Mouse (Mus musculus) midbrain, postnatal 0 days (tissue): ENCODE measurements at regions not wholly inside any gene's neighbourhood (a gene's known extent, or its start where the extent isn't known, plus 50 kb on each side); places are given as distances from the start of the nearest gene placed in this dataset.

ENCODE experiments used
- ATAC-seq: fragments of 200-750 bp; cut with Nextera tagmentation; 2 replicates; pipeline ENCODE4 v1.8.0; 2017; ENCODE audit warnings: moderate number of reproducible peaks, mild to moderate bottlenecking, moderate TSS enrichment, moderate library complexity; ENCODE audit not compliant: low FRiP score
- DNase-seq: peaks from one replicate; pipeline ENCODE4 v3.0.0-alpha.2; 2015; ENCODE audit warnings: low spot score
- H3K27ac ChIP-seq: fragments of 300-500 bp; sonication (generic); 2 replicates; pipeline ENCODE4 v1.5.1; 2014; ENCODE audit warnings: low read depth, mild to moderate bottlenecking, low read length, mixed read lengths
- H3K27me3 ChIP-seq: fragments of 300-500 bp; sonication (generic); 2 replicates; pipeline ENCODE4 v1.6.1; 2014; ENCODE audit warnings: low read length, control low read depth, mixed read lengths; ENCODE audit not compliant: insufficient read depth
- H3K36me3 ChIP-seq: fragments of 300-500 bp; sonication (generic); 2 replicates; pipeline ENCODE4 v1.6.1; 2014; ENCODE audit warnings: low read length, control low read depth, mixed read lengths; ENCODE audit not compliant: insufficient read depth
- H3K4me1 ChIP-seq: fragments of 300-500 bp; sonication (generic); 2 replicates; pipeline ENCODE4 v1.6.1; 2014; ENCODE audit warnings: mild to moderate bottlenecking, control low read depth, antibody characterized with exemption, low read length, mixed read lengths; ENCODE audit not compliant: insufficient read depth
- H3K4me2 ChIP-seq: fragments of 300-500 bp; sonication (generic); 2 replicates; pipeline ENCODE4 v1.6.1; 2014; ENCODE audit warnings: low read depth, mild to moderate bottlenecking, low read length, mixed read lengths; ENCODE audit not compliant: poor library complexity, severe bottlenecking
- H3K4me3 ChIP-seq: fragments of 300-500 bp; sonication (generic); 2 replicates; pipeline ENCODE4 v1.5.1; 2014; ENCODE audit warnings: low read depth, mild to moderate bottlenecking, low read length, moderate library complexity
- H3K9ac ChIP-seq: fragments of 300-500 bp; sonication (generic); replicated peaks from 2 replicates; pipeline ENCODE4 v1.6.1; 2014; ENCODE audit warnings: mild to moderate bottlenecking, low read length, moderate library complexity, mixed read lengths; ENCODE audit not compliant: poor library complexity, severe bottlenecking
- H3K9me3 ChIP-seq: fragments of 300-500 bp; sonication (generic); 2 replicates; pipeline ENCODE4 v1.6.1; 2016; ENCODE audit warnings: low read length, control low read depth
- CTCF ChIP-seq: IDR thresholded peaks from 2 replicates; pipeline ENCODE4 v1.5.1; 2016; ENCODE audit warnings: antibody characterized with exemption, mild to moderate bottlenecking
- WGBS: fragments of 180-500 bp; shearing (Covaris S2); extraction: QIAGEN DNeasy Blood & Tissue Kit; methylation state at CpG from one replicate; pipeline ENCODE4 v1.1.7; 2014; 5-methylcytosine and 5-hydroxymethylcytosine counted together

DNA sequence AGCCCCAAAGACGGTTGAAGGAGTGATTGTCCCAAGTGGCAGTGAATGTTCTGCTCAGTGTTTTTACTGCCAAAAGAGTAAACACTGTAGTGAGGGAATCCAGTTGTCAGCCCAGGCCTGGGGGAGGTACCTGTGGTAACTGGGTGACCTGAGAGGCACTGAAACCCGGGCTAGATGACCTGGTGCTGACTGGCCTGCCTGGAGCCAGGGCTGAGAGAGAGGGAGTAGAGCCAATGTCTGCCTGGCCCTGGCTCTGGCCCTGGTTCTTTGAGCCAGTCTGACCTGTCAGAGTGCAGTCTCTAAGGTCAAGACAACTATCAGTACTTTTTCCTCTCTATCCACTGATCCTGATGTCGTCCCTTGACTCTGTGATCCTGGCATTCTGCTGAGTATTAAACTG, 119.2 kb downstream of the Utp6 start:
- ATAC-seq (no peak), DNase-seq (no peak)
- Histone ChIP-seq H3K4me1 (no peaks in the 10 kb centered on the region), H3K4me2 (no peak overlapping the region), H3K27ac (no peak overlapping the region), H3K27me3 (no peaks in the 10 kb centered on the region), H3K36me3 (no peaks in the 10 kb centered on the region), H3K4me3 (no peak overlapping the region), H3K9ac (no peak overlapping the region), H3K9me3 (no peaks in the 10 kb centered on the region)
- no peak for TF ChIP-seq CTCF
- WGBS = 61% methylated on average over 3 of the region's 3 CpGs

GRCm38 (mm10) chr11:79839973-79840372, 122.2 kb downstream of the Utp6 start:
- H3K4me3 ChIP-seq = no peak overlapping the region
- H3K36me3 ChIP-seq = no peaks in the 10 kb centered on the region
- no peaks in the 10 kb centered on the region for H3K4me1 ChIP-seq
- TF ChIP-seq CTCF = no peak
- H3K27ac ChIP-seq = no peak overlapping the region
- no peak overlapping the region for H3K4me2 ChIP-seq
- no peaks in the 10 kb centered on the region for H3K9me3 ChIP-seq
- no peak overlapping the region for H3K9ac ChIP-seq
- no peak for DNase-seq
- no peak for ATAC-seq
- WGBS = 59% methylated on average over 6 of the region's 6 CpGs
- no peaks in the 10 kb centered on the region for H3K27me3 ChIP-seq

DNA sequence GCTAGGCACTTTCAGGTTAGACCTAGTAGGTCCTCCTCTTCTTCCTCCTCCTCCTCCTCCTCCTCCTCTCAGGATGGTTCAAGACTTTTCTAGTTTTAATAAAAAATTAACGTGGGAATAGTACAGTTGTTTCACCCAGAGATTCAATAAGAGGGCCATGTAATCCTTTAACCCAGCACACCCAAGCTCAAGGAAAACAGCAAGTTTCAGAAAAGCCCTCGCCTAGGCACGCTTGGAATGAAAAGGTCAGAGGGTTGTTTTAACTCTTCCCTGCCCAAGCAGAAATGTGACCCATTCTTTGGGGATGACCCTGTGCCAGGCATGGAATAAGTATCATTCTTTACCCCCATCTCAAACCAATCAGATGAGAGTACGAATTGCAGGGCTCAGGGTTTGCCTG, 124.1 kb downstream of the Utp6 start:
- Histone ChIP-seq H3K27ac (no peak overlapping the region), H3K27me3 (no peaks in the 10 kb centered on the region), H3K4me1 (no peaks in the 10 kb centered on the region), H3K9me3 (no peaks in the 10 kb centered on the region), H3K9ac (no peak overlapping the region), H3K4me2 (no peak overlapping the region), H3K4me3 (no peak overlapping the region), H3K36me3 (no peaks in the 10 kb centered on the region)
- 50% methylated on average over 4 of the region's 4 CpGs for WGBS
- no peak for DNase-seq
- no peak for TF ChIP-seq CTCF
- no peak for ATAC-seq

- DNase-seq = no peak
- Histone ChIP-seq H3K4me3 (no peak overlapping the region), H3K27ac (no peak overlapping the region), H3K36me3 (no peaks in the 10 kb centered on the region), H3K27me3 (no peaks in the 10 kb centered on the region), H3K4me1 (no peaks in the 10 kb centered on the region), H3K9me3 (no peaks in the 10 kb centered on the region), H3K9ac (no peak overlapping the region), H3K4me2 (no peak overlapping the region)
- TF ChIP-seq CTCF = no peak
- ATAC-seq = no peak
- 38% methylated on average over 6 of the region's 6 CpGs for WGBS
Observed at GRCm38 (mm10) chr11:79837076-79837990, 124.9 kb downstream of the Utp6 start.

GRCm38 (mm10) chr11:79835873-79836272, 126.3 kb downstream of the Utp6 start:
- H3K9me3 ChIP-seq = no peaks in the 10 kb centered on the region
- no peaks in the 10 kb centered on the region for H3K27me3 ChIP-seq
- no peak overlapping the region for H3K4me2 ChIP-seq
- no peak overlapping the region for H3K9ac ChIP-seq
- no peak overlapping the region for H3K27ac ChIP-seq
- TF ChIP-seq CTCF = no peak
- no peak overlapping the region for H3K4me3 ChIP-seq
- DNase-seq = no peak
- ATAC-seq = no peak
- no peaks in the 10 kb centered on the region for H3K36me3 ChIP-seq
- WGBS = 82% methylated on average over 7 of the region's 7 CpGs
- H3K4me1 ChIP-seq = no peaks in the 10 kb centered on the region

GRCm38 (mm10) chr11:79833817-79834216, 128.4 kb downstream of the Utp6 start:
- H3K36me3 ChIP-seq = no peaks in the 10 kb centered on the region
- TF ChIP-seq CTCF = no peak
- no peaks in the 10 kb centered on the region for H3K9me3 ChIP-seq
- H3K9ac ChIP-seq = no peak overlapping the region
- no peak overlapping the region for H3K4me2 ChIP-seq
- no peak overlapping the region for H3K4me3 ChIP-seq
- no peak for DNase-seq
- H3K27ac ChIP-seq = no peak overlapping the region
- no peaks in the 10 kb centered on the region for H3K4me1 ChIP-seq
- WGBS = 38% methylated on average over 2 of the region's 2 CpGs
- no peak for ATAC-seq
- no peaks in the 10 kb centered on the region for H3K27me3 ChIP-seq
